Mouse (Mus musculus): ENCODE measurements around the gene Serpine1.

Gene Serpine1

GRCm38 (mm10) chr5:137015913-137016312, 56.2 kb downstream of the Serpine1 start:
- DNase-seq (ENCODE audit: low spot score), result no peak

GRCm38 (mm10) chr5:137012401-137012950, 59.6 kb downstream of the Serpine1 start:
- no peak for DNase-seq (ENCODE audit: low spot score)
